Mouse (Mus musculus): ENCODE measurements at regions not wholly inside any gene's neighbourhood (a gene's known extent, or its start where the extent isn't known, plus 50 kb on each side); places are given as distances from the start of the nearest gene placed in this dataset.
A peak's percentile ranks its signal among the peaks of the same experiment; 100 is the strongest.

- Histone ChIP-seq H3K36me3 (no peaks in the 10 kb centered on the region), H3K27me3 (no peaks in the 10 kb centered on the region), H3K27ac (no peak overlapping the region), H3K4me3 (no peak overlapping the region), H3K9ac (no peak overlapping the region), H3K4me2 (no peak overlapping the region), H3K9me3 (no peaks in the 10 kb centered on the region), H3K4me1 (replicated peaks) (0 out of 2 replicates have a peak, but pooled peaks cover 2% of the 10 kb centered on the region)
- ATAC-seq (ENCODE audit: low FRiP score), result no peak
- WGBS, result 85% methylated on average over 7 of the region's 7 CpGs
These were observed 98.8 kb downstream of the Efnb2 start for GRCm38 (mm10) chr8:8562268-8562667.

- 88% methylated on average over 7 of the region's 7 CpGs for WGBS
- H3K36me3 ChIP-seq, result no peaks in the 10 kb centered on the region
- no peak overlapping the region for H3K27ac ChIP-seq
- no peaks in the 10 kb centered on the region for H3K9me3 ChIP-seq
- H3K9ac ChIP-seq, result no peak overlapping the region
- no peak overlapping the region for H3K4me3 ChIP-seq
- no peak overlapping the region for H3K4me2 ChIP-seq
- H3K27me3 ChIP-seq, result 0 out of 2 replicates have a peak, but pooled peaks cover 3% of the 10 kb centered on the region
- H3K4me1 ChIP-seq (replicated peaks), result no peaks in the 10 kb centered on the region
- no peak for ATAC-seq (ENCODE audit: low FRiP score)
These were observed 103.0 kb downstream of the Efnb2 start for GRCm38 (mm10) chr8:8558050-8558449.

GRCm38 (mm10) chr8:8556152-8556551, 104.9 kb downstream of the Efnb2 start:
- H3K4me2 ChIP-seq, result no peak overlapping the region
- no peak for ATAC-seq (ENCODE audit: low FRiP score)
- H3K27me3 ChIP-seq, result 0 out of 2 replicates have a peak, but pooled peaks cover 3% of the 10 kb centered on the region
- H3K4me3 ChIP-seq, result no peak overlapping the region
- H3K9me3 ChIP-seq, result no peaks in the 10 kb centered on the region
- WGBS, result 81% methylated on average over 10 of the region's 10 CpGs
- no peaks in the 10 kb centered on the region for H3K36me3 ChIP-seq
- H3K4me1 ChIP-seq (replicated peaks), result no peaks in the 10 kb centered on the region
- no peak overlapping the region for H3K9ac ChIP-seq
- no peak overlapping the region for H3K27ac ChIP-seq

GRCm38 (mm10) chr8:8554691-8555090, 106.4 kb downstream of the Efnb2 start:
- 0 out of 2 replicates have a peak, but pooled peaks cover 3% of the 10 kb centered on the region for H3K27me3 ChIP-seq
- no peak overlapping the region for H3K4me3 ChIP-seq
- no peak overlapping the region for H3K9ac ChIP-seq
- ATAC-seq (ENCODE audit: low FRiP score), result no peak
- no peaks in the 10 kb centered on the region for H3K9me3 ChIP-seq
- H3K4me1 ChIP-seq (replicated peaks), result no peaks in the 10 kb centered on the region
- H3K36me3 ChIP-seq, result no peaks in the 10 kb centered on the region
- H3K4me2 ChIP-seq, result no peak overlapping the region
- WGBS, result 91% methylated on average over 5 of the region's 5 CpGs
- no peak overlapping the region for H3K27ac ChIP-seq

GRCm38 (mm10) chr8:8552779-8553178, 108.3 kb downstream of the Efnb2 start:
- 87% methylated on average over 1 of the region's 1 CpGs for WGBS
- no peaks in the 10 kb centered on the region for H3K9me3 ChIP-seq
- H3K4me1 ChIP-seq (replicated peaks), result no peaks in the 10 kb centered on the region
- no peak overlapping the region for H3K4me3 ChIP-seq
- H3K27ac ChIP-seq, result no peak overlapping the region
- H3K9ac ChIP-seq, result no peak overlapping the region
- H3K4me2 ChIP-seq, result no peak overlapping the region
- no peak for ATAC-seq (ENCODE audit: low FRiP score)
- H3K27me3 ChIP-seq, result 0 out of 2 replicates have a peak, but pooled peaks cover 3% of the 10 kb centered on the region
- no peaks in the 10 kb centered on the region for H3K36me3 ChIP-seq

- H3K4me1 ChIP-seq (replicated peaks), result no peaks in the 10 kb centered on the region
- H3K36me3 ChIP-seq, result no peaks in the 10 kb centered on the region
- 57% methylated on average over 5 of the region's 5 CpGs for WGBS
- ATAC-seq (ENCODE audit: low FRiP score), result no peak
- no peak overlapping the region for H3K4me2 ChIP-seq
- H3K9ac ChIP-seq, result no peak overlapping the region
- no peaks in the 10 kb centered on the region for H3K27me3 ChIP-seq
- H3K4me3 ChIP-seq, result no peak overlapping the region
- H3K9me3 ChIP-seq, result no peaks in the 10 kb centered on the region
- no peak overlapping the region for H3K27ac ChIP-seq
These were observed 124.4 kb downstream of the Efnb2 start for GRCm38 (mm10) chr8:8536626-8537025.

GRCm38 (mm10) chr8:8534787-8535186, 126.3 kb downstream of the Efnb2 start:
- Histone ChIP-seq H3K4me3 (no peak overlapping the region), H3K9ac (no peak overlapping the region), H3K4me1 (replicated peaks) (no peaks in the 10 kb centered on the region), H3K36me3 (no peaks in the 10 kb centered on the region), H3K27ac (no peak overlapping the region), H3K9me3 (no peaks in the 10 kb centered on the region), H3K4me2 (no peak overlapping the region), H3K27me3 (no peaks in the 10 kb centered on the region)
- 45% methylated on average over 6 of the region's 6 CpGs for WGBS
- no peak for ATAC-seq (ENCODE audit: low FRiP score)

GRCm38 (mm10) chr8:8532907-8533306, 128.1 kb downstream of the Efnb2 start:
- ATAC-seq (ENCODE audit: low FRiP score), result no peak
- 84% methylated on average over 5 of the region's 5 CpGs for WGBS

GRCm38 (mm10) chr8:8530540-8530939, 130.5 kb downstream of the Efnb2 start:
- Histone ChIP-seq H3K36me3 (no peaks in the 10 kb centered on the region), H3K9ac (no peak overlapping the region), H3K27me3 (no peaks in the 10 kb centered on the region), H3K9me3 (no peaks in the 10 kb centered on the region), H3K4me1 (replicated peaks) (no peaks in the 10 kb centered on the region), H3K4me2 (no peak overlapping the region), H3K27ac (no peak overlapping the region), H3K4me3 (no peak overlapping the region)
- ATAC-seq (ENCODE audit: low FRiP score), result no peak
- WGBS, result 72% methylated on average over 5 of the region's 5 CpGs

More at GRCm38 (mm10) chr8:8532907-8533306, 128.1 kb downstream of the Efnb2 start:
- Histone ChIP-seq H3K9ac (no peak overlapping the region), H3K4me1 (replicated peaks) (no peaks in the 10 kb centered on the region), H3K9me3 (no peaks in the 10 kb centered on the region), H3K27ac (no peak overlapping the region), H3K4me2 (no peak overlapping the region), H3K36me3 (no peaks in the 10 kb centered on the region), H3K27me3 (no peaks in the 10 kb centered on the region), H3K4me3 (no peak overlapping the region)

- WGBS, result 74% methylated on average over 1 of the region's 1 CpGs
- no peak overlapping the region for H3K27ac ChIP-seq
- no peaks in the 10 kb centered on the region; the same call in 1 of the 2 replicates for H3K9me3 ChIP-seq
- H3K4me2 ChIP-seq, result no peak overlapping the region
- ATAC-seq (ENCODE audit: low FRiP score), result 0 out of 2 replicates have a peak, but pooled peaks have one; percentile 32
- H3K4me3 ChIP-seq, result no peak overlapping the region
- H3K27me3 ChIP-seq, result 0 out of 2 replicates have a peak, but pooled peaks cover 3% of the 10 kb centered on the region
- no peak overlapping the region for H3K9ac ChIP-seq
- H3K4me1 ChIP-seq (replicated peaks), result 0 out of 2 replicates have a peak, but pooled peaks cover 8% of the 10 kb centered on the region
- H3K36me3 ChIP-seq, result no peaks in the 10 kb centered on the region
These were observed 139.5 kb downstream of the Efnb2 start for GRCm38 (mm10) chr8:8521532-8521931.

- Histone ChIP-seq H3K4me2 (no peak overlapping the region), H3K27me3 (0 out of 2 replicates have a peak, but pooled peaks cover 3% of the 10 kb centered on the region)
- WGBS, result 86% methylated on average over 3 of the region's 3 CpGs
These were observed 141.3 kb downstream of the Efnb2 start for GRCm38 (mm10) chr8:8519772-8520191.

GRCm38 (mm10) chr8:8517599-8517998, 143.4 kb downstream of the Efnb2 start:
- no peak for ATAC-seq (ENCODE audit: low FRiP score)
- no peaks in the 10 kb centered on the region; the same call in 1 of the 2 replicates for H3K9me3 ChIP-seq
- 64% methylated on average over 2 of the region's 2 CpGs for WGBS

More at GRCm38 (mm10) chr8:8519772-8520191, 141.3 kb downstream of the Efnb2 start:
- Histone ChIP-seq H3K4me1 (replicated peaks) (0 out of 2 replicates have a peak, but pooled peaks cover 8% of the 10 kb centered on the region), H3K4me3 (no peak overlapping the region), H3K36me3 (no peaks in the 10 kb centered on the region), H3K9ac (no peak overlapping the region), H3K9me3 (no peaks in the 10 kb centered on the region; the same call in 1 of the 2 replicates), H3K27ac (no peak overlapping the region)
- no peak for ATAC-seq (ENCODE audit: low FRiP score)

GRCm38 (mm10) chr8:8516272-8516671, 144.8 kb downstream of the Efnb2 start:
- no peaks in the 10 kb centered on the region; the same call in 1 of the 2 replicates for H3K9me3 ChIP-seq
- H3K4me2 ChIP-seq, result no peak overlapping the region
- no peaks in the 10 kb centered on the region for H3K27me3 ChIP-seq
- no peak overlapping the region for H3K4me3 ChIP-seq
- no peak overlapping the region for H3K9ac ChIP-seq
- H3K36me3 ChIP-seq, result no peaks in the 10 kb centered on the region
- WGBS, result 41% methylated on average over 1 of the region's 1 CpGs
- ATAC-seq (ENCODE audit: low FRiP score), result no peak
- H3K27ac ChIP-seq, result no peak overlapping the region
- 0 out of 2 replicates have a peak, but pooled peaks cover 2% of the 10 kb centered on the region for H3K4me1 ChIP-seq (replicated peaks)

More at GRCm38 (mm10) chr8:8517599-8517998, 143.4 kb downstream of the Efnb2 start:
- Histone ChIP-seq H3K27ac (no peak overlapping the region), H3K36me3 (no peaks in the 10 kb centered on the region), H3K4me2 (no peak overlapping the region), H3K27me3 (no peaks in the 10 kb centered on the region), H3K4me1 (replicated peaks) (0 out of 2 replicates have a peak, but pooled peaks cover 8% of the 10 kb centered on the region), H3K4me3 (no peak overlapping the region), H3K9ac (no peak overlapping the region)
